In the genomic region with DNA sequence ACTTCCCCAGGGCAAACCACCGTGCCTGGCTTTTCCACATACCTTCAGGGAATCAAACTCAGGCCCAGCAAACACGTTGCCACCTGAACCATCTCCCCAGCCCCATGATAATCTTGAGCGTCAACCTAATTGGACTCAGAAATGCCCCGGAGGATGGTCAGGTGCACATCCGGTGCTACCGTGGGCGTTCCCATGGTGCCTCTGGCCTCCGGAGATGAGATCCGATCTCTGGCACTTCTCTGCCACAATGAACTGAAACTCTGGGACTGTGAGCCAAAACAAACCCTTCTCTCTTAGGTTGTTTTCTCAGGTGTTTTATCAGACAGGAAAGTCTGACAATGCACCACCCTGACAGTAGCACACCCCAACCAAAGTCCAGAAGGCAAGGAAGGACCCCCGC, we compare ENCODE assay signal across 28 mouse cellular contexts. TPM values are rescaled to one million over a fixed set of nuclear protein-coding genes. Genes with fewer than 3 reads are reported as not detected.
DNase-seq lines count a peak whose midpoint lies in the region; ATAC-seq and TF ChIP-seq lines count a peak whose summit lies in the region.
"Had no signal": no experiment of that assay in that cellular context is flagged by ENCODE, and none has a peak within 500 bp of the region (broad histone marks: within the 10 kb centered on the region; RNA-seq: fewer than 3 reads in every experiment).

No protein-coding gene starts in this region.

- 0 out of 2 replicates have a peak overlapping the region, but pooled peaks have one; percentile 23 for H3K27ac ChIP-seq in hindbrain, embryonic 10.5 days
- no peak overlapping the region for H3K27ac ChIP-seq in hindbrain, embryonic 12.5 days
- H3K27ac ChIP-seq in stomach, embryonic 14.5 days (ENCODE audit: low read length) = peak overlapping the region; percentile 34; the same call in 1 of the 2 replicates
- H3K27ac ChIP-seq in stomach, postnatal 0 days (replicated peaks) = no peak overlapping the region
- 0 out of 2 replicates have a peak overlapping the region, but pooled peaks have one; percentile 50 for H3K27ac ChIP-seq in limb, embryonic 12.5 days
- H3K27ac ChIP-seq: embryonic facial prominence, embryonic 15.5 days; forebrain, embryonic 12.5 days; forebrain, embryonic 15.5 days; heart, adult 2 months; heart, embryonic 10.5 days; hindbrain, embryonic 13.5 days had no signal

- H3K4me3 ChIP-seq in hindbrain, embryonic 10.5 days = no peak overlapping the region
- H3K4me3 ChIP-seq in hindbrain, embryonic 12.5 days = no peak overlapping the region
- H3K4me3 ChIP-seq in stomach, embryonic 14.5 days (ENCODE audit: low read depth, low read length) = no peak overlapping the region
- H3K4me3 ChIP-seq in stomach, postnatal 0 days (ENCODE audit: low read depth, low read length) = no peak overlapping the region
- no peak overlapping the region for H3K4me3 ChIP-seq in limb, embryonic 12.5 days (replicated peaks)
- H3K4me3 ChIP-seq: embryonic facial prominence, embryonic 15.5 days; forebrain, embryonic 12.5 days; forebrain, embryonic 15.5 days; heart, adult 2 months; heart, embryonic 10.5 days; heart, embryonic 13.5 days; hindbrain, embryonic 13.5 days had no signal

- no peak overlapping the region for H3K9ac ChIP-seq in hindbrain, embryonic 12.5 days
- no peak overlapping the region for H3K9ac ChIP-seq in stomach, embryonic 14.5 days (replicated peaks; ENCODE audit: low read depth, low read length)
- no peak overlapping the region for H3K9ac ChIP-seq in stomach, postnatal 0 days (ENCODE audit: low read length)
- H3K9ac ChIP-seq in limb, embryonic 12.5 days (replicated peaks) = no peak overlapping the region
- H3K9ac ChIP-seq: embryonic facial prominence, embryonic 15.5 days; forebrain, embryonic 12.5 days; forebrain, embryonic 15.5 days; heart, embryonic 13.5 days had no signal

- peaks cover 58% of the 10 kb centered on the region for H3K36me3 ChIP-seq in hindbrain, embryonic 10.5 days
- no peaks in the 10 kb centered on the region for H3K36me3 ChIP-seq in hindbrain, embryonic 12.5 days
- H3K36me3 ChIP-seq in stomach, embryonic 14.5 days (ENCODE audit: control insufficient read depth, insufficient read depth, low read length) = no peaks in the 10 kb centered on the region
- no peaks in the 10 kb centered on the region for H3K36me3 ChIP-seq in stomach, postnatal 0 days (ENCODE audit: control insufficient read depth, insufficient read depth, low read length)
- H3K36me3 ChIP-seq in limb, embryonic 12.5 days = 0 out of 2 replicates have a peak, but pooled peaks cover 3% of the 10 kb centered on the region
- H3K36me3 ChIP-seq: embryonic facial prominence, embryonic 15.5 days; forebrain, embryonic 12.5 days; forebrain, embryonic 15.5 days; G1E; heart, embryonic 10.5 days; hindbrain, embryonic 13.5 days had no signal

- TF ChIP-seq EP300 in stomach, postnatal 0 days (optimal IDR thresholded peaks at IDR 0.05) = no peak

- no peaks in the 10 kb centered on the region for H3K27me3 ChIP-seq in hindbrain, embryonic 10.5 days (ENCODE audit: insufficient read depth, poor library complexity, severe bottlenecking)
- H3K27me3 ChIP-seq in hindbrain, embryonic 12.5 days = no peaks in the 10 kb centered on the region
- no peaks in the 10 kb centered on the region for H3K27me3 ChIP-seq in stomach, embryonic 14.5 days (ENCODE audit: control insufficient read depth, insufficient read depth, low read length)
- no peaks in the 10 kb centered on the region for H3K27me3 ChIP-seq in stomach, postnatal 0 days (ENCODE audit: control insufficient read depth, insufficient read depth, low read length)
- no peaks in the 10 kb centered on the region for H3K27me3 ChIP-seq in limb, embryonic 12.5 days
- H3K27me3 ChIP-seq: embryonic facial prominence, embryonic 15.5 days; forebrain, embryonic 12.5 days; forebrain, embryonic 15.5 days; heart, embryonic 13.5 days; hindbrain, embryonic 13.5 days; Patski had no signal

- ATAC-seq in hindbrain, embryonic 12.5 days (ENCODE audit: low FRiP score) = no peak
- no peak for ATAC-seq in stomach, embryonic 14.5 days (ENCODE audit: insufficient number of reproducible peaks, insufficient read depth, low FRiP score, low read depth)
- no peak for ATAC-seq in stomach, postnatal 0 days (ENCODE audit: low FRiP score, low TSS enrichment)
- ATAC-seq in limb, embryonic 12.5 days (ENCODE audit: insufficient number of reproducible peaks, insufficient read depth, low FRiP score, low TSS enrichment, low read depth) = no peak
- ATAC-seq: forebrain, embryonic 15.5 days; hindbrain, embryonic 16.5 days; Patski had no signal

- no peaks in the 10 kb centered on the region for H3K9me3 ChIP-seq in hindbrain, embryonic 10.5 days
- H3K9me3 ChIP-seq in hindbrain, embryonic 12.5 days (replicated peaks) = no peaks in the 10 kb centered on the region
- no peaks in the 10 kb centered on the region for H3K9me3 ChIP-seq in stomach, embryonic 14.5 days (ENCODE audit: control insufficient read depth, low read depth, low read length)
- no peaks in the 10 kb centered on the region for H3K9me3 ChIP-seq in stomach, postnatal 0 days (ENCODE audit: control insufficient read depth, low read length)
- H3K9me3 ChIP-seq in limb, embryonic 12.5 days = no peaks in the 10 kb centered on the region
- H3K9me3 ChIP-seq: embryonic facial prominence, embryonic 15.5 days; forebrain, embryonic 12.5 days; forebrain, embryonic 15.5 days; heart, embryonic 10.5 days; heart, embryonic 13.5 days; hindbrain, embryonic 13.5 days had no signal

- TF ChIP-seq CTCF in stomach, postnatal 0 days (IDR thresholded peaks at IDR 0.05; ENCODE audit: low read depth) = no peak

- no peak for DNase-seq in hindbrain, embryonic 10.5 days (ENCODE audit: low spot score)
- no peak for DNase-seq in stomach, postnatal 0 days (ENCODE audit: low spot score)
- peak; percentile 67 for DNase-seq in fat pad, adult 2 months (ENCODE audit: extremely low read depth, low read depth, low spot score)
- no peak for DNase-seq in adrenal gland, adult (ENCODE audit: inconsistent age in 2 of 2, low spot score in 1 of 2)
- DNase-seq: adrenal gland, adult 8-10 months; adrenal gland, postnatal 25 days; B cell, adult 2 months; cerebellum, adult 11-12 months; cerebellum, adult 8-10 months; cerebellum, postnatal 10 days; cerebellum, postnatal 36 days; embryo, embryonic 11 days; gastrocnemius, postnatal 25 days; heart, adult 2 months; heart, postnatal 14 days; heart, postnatal 4 days had no signal

- WGBS in hindbrain, embryonic 10.5 days = 86% methylated on average over 10 of the region's 10 CpGs
- WGBS in hindbrain, embryonic 12.5 days = 71% methylated on average over 10 of the region's 10 CpGs
- WGBS in stomach, embryonic 14.5 days = 85% methylated on average over 10 of the region's 10 CpGs
- WGBS in stomach, postnatal 0 days = 89% methylated on average over 10 of the region's 10 CpGs
- WGBS in limb, embryonic 12.5 days = 78% methylated on average over 10 of the region's 10 CpGs

- no peak overlapping the region for H3K4me2 ChIP-seq in hindbrain, embryonic 12.5 days (replicated peaks)
- H3K4me2 ChIP-seq in stomach, embryonic 14.5 days (replicated peaks; ENCODE audit: low read depth, low read length) = no peak overlapping the region
- H3K4me2 ChIP-seq in stomach, postnatal 0 days (replicated peaks; ENCODE audit: low read depth) = no peak overlapping the region
- no peak overlapping the region for H3K4me2 ChIP-seq in limb, embryonic 12.5 days
- H3K4me2 ChIP-seq: embryonic facial prominence, embryonic 15.5 days; forebrain, embryonic 12.5 days; forebrain, embryonic 15.5 days; heart, embryonic 13.5 days; hindbrain, embryonic 13.5 days had no signal

- peaks cover 52% of the 10 kb centered on the region for H3K4me1 ChIP-seq in hindbrain, embryonic 10.5 days (replicated peaks)
- H3K4me1 ChIP-seq in hindbrain, embryonic 12.5 days = peaks cover 25% of the 10 kb centered on the region
- H3K4me1 ChIP-seq in stomach, embryonic 14.5 days (ENCODE audit: control insufficient read depth, insufficient read depth, low read length) = 0 out of 2 replicates have a peak, but pooled peaks cover 11% of the 10 kb centered on the region
- no peaks in the 10 kb centered on the region for H3K4me1 ChIP-seq in stomach, postnatal 0 days (replicated peaks; ENCODE audit: control insufficient read depth, insufficient read depth)
- peaks cover 18% of the 10 kb centered on the region for H3K4me1 ChIP-seq in limb, embryonic 12.5 days (replicated peaks)

RNA-seq across cellular contexts. Expression of gene Spsb4, which starts 17.2 kb away (rescaled TPM):
- polyA plus RNA-seq in hindbrain, embryonic 10.5 days (2016; fragmentation: Nextera tagmentation; extraction: Ambion mirVana) = 159 and 169 TPM in 2 replicates
- 88.2 and 89.2 TPM in 2 replicates for polyA plus RNA-seq in hindbrain, embryonic 12.5 days (2016; fragmentation: Nextera tagmentation; extraction: Ambion mirVana)
- polyA plus RNA-seq in stomach, embryonic 14.5 days (2014; fragmentation: Nextera tagmentation; extraction: Ambion mirVana) = 19.9 and 23.4 TPM in 2 replicates
- 4.4 and 6.1 TPM in 2 replicates for polyA plus RNA-seq in stomach, postnatal 0 days (2015; fragmentation: Nextera tagmentation; extraction: Ambion mirVana)
- polyA plus RNA-seq in limb, embryonic 12.5 days (2016; fragmentation: Nextera tagmentation; extraction: Ambion mirVana) = 56.2 and 60.8 TPM in 2 replicates
- polyA plus RNA-seq: G1E had no signal

Comparison
In these comparisons a context has a peak if more than half of its experiments do, and no peak if none do; other contexts are left out.
1. H3K27ac ChIP-seq: peak in hindbrain, embryonic 10.5 days (single experiment), stomach, embryonic 14.5 days (single experiment) and limb, embryonic 12.5 days (single experiment); none in hindbrain, embryonic 12.5 days (single experiment) and stomach, postnatal 0 days (single experiment).